Mouse (Mus musculus) olfactory bulb, adult 2 months (tissue): ENCODE data around the gene Ech1. TPM values are rescaled to one million over a fixed set of nuclear protein-coding genes. Genes with fewer than 3 reads are reported as not detected.

ENCODE experiments used
- H3K27ac ChIP-seq: fragments of 200-500 bp; 2 replicates; pipeline ENCODE4 v1.5.1; 2012; ENCODE audit warnings: low read depth, low read length; ENCODE audit not compliant: insufficient read depth
- H3K4me1 ChIP-seq: fragments of 200-500 bp; 2 replicates; pipeline ENCODE4 v1.6.1; 2012; ENCODE audit warnings: low read length; ENCODE audit not compliant: control insufficient read depth, insufficient read depth
- H3K4me3 ChIP-seq: fragments of 200-500 bp; 2 replicates; pipeline ENCODE4 v1.5.1; 2012; ENCODE audit warnings: mild to moderate bottlenecking, low read depth, low read length, moderate library complexity; ENCODE audit not compliant: insufficient read depth
- CTCF ChIP-seq: fragments of 200-500 bp; IDR thresholded peaks from 2 replicates; pipeline ENCODE4 v1.5.1; 2012; ENCODE audit warnings: low read depth, mild to moderate bottlenecking, low read length, moderate library complexity; ENCODE audit not compliant: insufficient read depth
- POLR2A ChIP-seq: fragments of 200-500 bp; IDR thresholded peaks from 2 replicates; pipeline ENCODE4 v1.6.1; 2012; ENCODE audit warnings: mild to moderate bottlenecking, low read depth, low read length, moderate library complexity; ENCODE audit not compliant: insufficient read depth
- WGBS: fragments of 180-500 bp; shearing (Covaris S2); methylation state at CpG from one replicate; pipeline ENCODE4 v1.1.7; 2018; 5-methylcytosine and 5-hydroxymethylcytosine counted together
- polyA plus RNA-seq: library from polyadenylated mRNA; stranded (reverse); fragments of >200 nt; gene quantifications from 2 replicates; pipeline ENCODE4 v1.2.4, GENCODE M21; 2012; ENCODE audit warnings: low replicate concordance; ENCODE audit not compliant: missing spikeins, insufficient read depth, insufficient read length

Ech1 gene
- polyA plus RNA-seq, 1 experiment = not detected

- TF ChIP-seq CTCF = no peak
- no peak for TF ChIP-seq POLR2A
- Histone ChIP-seq H3K4me3 (no peak overlapping the region), H3K4me1 (peaks cover 8% of the 10 kb centered on the region), H3K27ac (no peak overlapping the region)
- whole genome bisulfite sequencing = 76% methylated on average over 6 of the region's 6 CpGs
These were observed 7.1 kb downstream of the Ech1 start for GRCm38 (mm10) chr7:28832137-28832536.

DNA sequence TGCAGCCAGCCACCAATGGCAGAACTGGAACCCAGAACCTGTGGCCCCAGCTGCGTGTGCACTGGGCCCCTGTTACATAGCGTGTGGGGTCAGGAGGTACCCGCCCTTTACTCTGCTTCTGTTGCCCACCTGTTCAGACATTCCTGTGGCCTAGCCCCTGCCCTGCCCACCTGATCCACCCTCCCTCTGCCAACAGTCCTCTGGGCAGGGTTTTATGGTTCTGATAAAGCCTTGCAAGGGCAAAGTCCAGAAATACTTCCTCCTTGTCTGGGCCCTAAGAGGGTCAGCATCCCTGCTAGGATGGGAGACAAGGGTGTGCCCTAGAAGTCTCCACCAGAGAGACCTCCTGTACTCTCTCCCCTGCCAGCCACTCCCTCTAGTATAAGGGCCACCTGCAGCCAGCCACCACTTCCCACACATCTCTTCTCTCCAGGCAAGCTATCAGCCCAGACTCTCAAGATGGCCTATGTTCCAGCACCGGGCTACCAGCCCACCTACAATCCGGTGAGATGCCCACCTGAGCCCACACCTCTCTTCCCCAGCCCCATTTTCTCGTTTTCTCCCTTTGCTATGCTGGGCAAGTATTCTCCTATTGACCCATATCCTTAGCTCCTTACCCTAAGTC, 8.8 kb downstream of the Ech1 start, which contains the start of gene Lgals4:
TSS of gene Lgals4 (plus strand) at position 132 of the 625 bp plus-strand sequence.
- WGBS = 82% methylated on average over 6 of the region's 6 CpGs
- no peak within 1 kb of the TSS for H3K4me3 ChIP-seq
- peaks cover 8% of the 10 kb centered on the region for H3K4me1 ChIP-seq
- TF ChIP-seq POLR2A (no peak), CTCF (no peak)
- no peak within 1 kb of the TSS for H3K27ac ChIP-seq

DNA sequence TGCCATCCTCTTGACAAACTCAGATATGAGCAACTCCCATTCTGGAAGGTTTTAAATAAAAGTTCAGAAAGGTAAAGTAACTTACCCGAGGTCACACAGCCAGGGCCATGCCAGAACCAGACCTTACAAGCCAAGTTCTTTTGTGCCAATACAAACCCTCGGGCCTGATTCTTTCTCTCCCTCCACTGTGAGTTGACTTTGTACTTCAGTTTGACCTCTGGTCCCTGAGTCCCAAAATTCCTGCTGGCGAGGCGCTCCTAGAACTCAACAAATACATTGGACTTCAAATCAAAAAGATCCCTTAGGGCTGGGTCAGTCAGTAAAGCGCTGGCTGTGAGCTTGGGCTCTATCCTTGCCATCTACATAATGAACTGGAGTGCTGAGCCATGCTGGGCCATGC, 11.9 kb downstream of the Ech1 start:
- H3K4me1 ChIP-seq = peaks cover 4% of the 10 kb centered on the region
- TF ChIP-seq CTCF (no peak), POLR2A (no peak)
- WGBS = 88% methylated on average over 5 of the region's 5 CpGs
- H3K27ac ChIP-seq = no peak overlapping the region
- H3K4me3 ChIP-seq = no peak overlapping the region

DNA sequence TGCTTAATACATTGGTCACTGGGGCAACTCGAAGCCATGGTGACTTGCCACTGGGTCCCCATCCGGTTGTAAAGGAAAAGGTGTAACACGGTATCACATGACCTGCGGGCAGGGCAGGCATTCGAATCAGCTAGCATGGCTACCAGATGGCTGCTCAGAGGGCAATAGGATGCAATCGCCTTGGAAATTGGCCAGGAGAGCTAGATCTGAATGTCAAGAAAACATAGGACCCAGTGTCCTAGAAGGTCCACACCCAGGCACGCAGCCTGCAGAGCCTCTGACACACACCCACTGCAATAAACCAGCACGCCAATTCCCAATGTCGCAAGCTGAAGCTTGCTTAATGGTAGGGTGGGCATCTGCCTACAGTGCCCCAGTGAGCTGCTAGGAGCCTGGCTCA, 13.3 kb downstream of the Ech1 start:
- no peak for TF ChIP-seq CTCF
- no peak for TF ChIP-seq POLR2A
- H3K4me3 ChIP-seq = no peak overlapping the region
- no peak overlapping the region for H3K27ac ChIP-seq
- H3K4me1 ChIP-seq = peaks cover 4% of the 10 kb centered on the region
- 66% methylated on average over 9 of the region's 9 CpGs for WGBS

- Histone ChIP-seq H3K4me3 (no peak overlapping the region), H3K27ac (no peak overlapping the region), H3K4me1 (peaks cover 5% of the 10 kb centered on the region; the same call in 1 of the 2 replicates)
- 92% methylated on average over 1 of the region's 1 CpGs for WGBS
- no peak for TF ChIP-seq POLR2A
- TF ChIP-seq CTCF = no peak
These were observed 22.3 kb downstream of the Ech1 start for GRCm38 (mm10) chr7:28847273-28847672.

- no peak for TF ChIP-seq POLR2A
- TF ChIP-seq CTCF = no peak
- 39% methylated on average over 1 of the region's 1 CpGs for WGBS
- Histone ChIP-seq H3K4me3 (no peak overlapping the region), H3K27ac (no peak overlapping the region), H3K4me1 (peaks cover 5% of the 10 kb centered on the region; the same call in 1 of the 2 replicates)
These were observed 24.8 kb downstream of the Ech1 start for GRCm38 (mm10) chr7:28849700-28850236.

DNA sequence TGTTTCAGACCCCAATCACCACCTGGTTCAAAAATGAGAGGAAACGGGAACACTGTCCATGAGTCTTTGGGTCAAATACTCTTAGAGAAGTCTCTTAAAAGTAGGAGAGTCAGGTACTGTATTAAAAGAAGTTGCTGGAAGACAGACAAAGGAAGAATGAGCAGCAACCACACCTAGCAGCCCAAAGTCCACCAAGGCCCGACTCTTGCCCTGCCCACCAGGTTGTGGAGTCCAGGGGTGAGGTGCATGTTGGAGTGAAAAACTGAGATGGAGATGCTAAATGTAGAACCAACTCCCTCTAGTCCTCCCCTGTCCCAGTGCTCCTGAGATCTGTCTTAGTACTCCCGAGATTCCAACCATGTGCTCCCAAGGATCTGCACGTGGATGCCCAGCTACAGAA, 25.6 kb downstream of the Ech1 start:
- no peak overlapping the region for H3K27ac ChIP-seq
- H3K4me1 ChIP-seq = peaks cover 5% of the 10 kb centered on the region; the same call in 1 of the 2 replicates
- H3K4me3 ChIP-seq = no peak overlapping the region
- no peak for TF ChIP-seq CTCF
- no peak for TF ChIP-seq POLR2A
- 84% methylated on average over 4 of the region's 4 CpGs for WGBS

DNA sequence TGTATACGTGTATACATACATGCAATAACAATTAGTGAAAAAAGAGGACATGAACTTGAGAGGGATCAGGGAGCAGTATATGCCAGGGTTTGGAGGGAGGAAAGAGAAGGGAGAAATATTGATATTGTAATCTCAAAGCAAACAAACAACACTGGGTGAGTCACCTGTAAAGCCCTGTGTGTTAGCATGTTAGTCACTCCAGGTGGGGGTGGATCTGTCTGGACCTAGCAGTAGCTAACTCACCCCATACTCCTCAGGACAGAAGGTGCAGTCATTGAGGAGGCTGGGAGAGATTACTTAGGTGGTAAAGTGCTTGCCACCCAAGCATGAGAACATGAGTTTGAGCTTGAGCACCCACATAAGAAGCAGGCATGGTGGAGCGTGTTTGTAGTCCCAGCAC, 34.9 kb downstream of the Ech1 start:
- H3K4me3 ChIP-seq = no peak overlapping the region
- peaks cover 22% of the 10 kb centered on the region for H3K4me1 ChIP-seq
- no peak overlapping the region for H3K27ac ChIP-seq
- WGBS = 90% methylated on average over 2 of the region's 2 CpGs
- TF ChIP-seq CTCF = no peak
- no peak for TF ChIP-seq POLR2A

GRCm38 (mm10) chr7:28860898-28861297, 35.9 kb downstream of the Ech1 start:
- whole genome bisulfite sequencing = 88% methylated on average over 6 of the region's 6 CpGs
- Histone ChIP-seq H3K4me1 (peaks cover 30% of the 10 kb centered on the region), H3K4me3 (no peak overlapping the region), H3K27ac (no peak overlapping the region)
- TF ChIP-seq CTCF = no peak
- no peak for TF ChIP-seq POLR2A
